Mouse (Mus musculus): ENCODE data around the gene Clip2.

GRCm38 (mm10) chr5:134576517-134577220, 24.4 kb upstream of the Clip2 start:
- no peak for TF ChIP-seq CTCF (IDR thresholded peaks at IDR 0.05; ENCODE audit: borderline replicate concordance, control insufficient read depth, extremely low read depth, insufficient read depth, low read length, poor library complexity)
- no peak for TF ChIP-seq POLR2A (IDR thresholded peaks at IDR 0.05; ENCODE audit: control insufficient read depth, extremely low read depth, insufficient read depth, low read length, poor library complexity)
